Mouse (Mus musculus): Measurements from ENCODE around the gene Ppp1r13b. TPM values are rescaled to one million over a fixed set of nuclear protein-coding genes. Genes with fewer than 3 reads are reported as not detected.

Gene Ppp1r13b
- polyA plus RNA-seq, 1 experiment from 2014 or later: 19.7 TPM

Other genes with a start within 250 kb of the Ppp1r13b start
- 1,952 and 2,005 TPM in 2 replicates for gene Ckb, start 235.8 kb downstream of the Ppp1r13b start, polyA plus RNA-seq (2015; fragmentation: Nextera tagmentation; extraction: Ambion mirVana)
- gene Trmt61a, start 230.0 kb downstream of the Ppp1r13b start, polyA plus RNA-seq (2015; fragmentation: Nextera tagmentation; extraction: Ambion mirVana): 9.0 and 9.4 TPM in 2 replicates
- gene Bag5, start 194.9 kb downstream of the Ppp1r13b start, polyA plus RNA-seq (2015; fragmentation: Nextera tagmentation; extraction: Ambion mirVana): 63.9 and 68.2 TPM in 2 replicates
- 59.5 and 59.6 TPM in 2 replicates for gene Apopt1, start 194.8 kb downstream of the Ppp1r13b start, polyA plus RNA-seq (2015; fragmentation: Nextera tagmentation; extraction: Ambion mirVana)
- 545 and 546 TPM in 2 replicates for gene Klc1, start 149.3 kb downstream of the Ppp1r13b start, polyA plus RNA-seq (2015; fragmentation: Nextera tagmentation; extraction: Ambion mirVana)
- 3.9 and 4.4 TPM in 2 replicates for gene Xrcc3, start 94.2 kb downstream of the Ppp1r13b start, polyA plus RNA-seq (2015; fragmentation: Nextera tagmentation; extraction: Ambion mirVana)
- gene Zfyve21, start 93.9 kb downstream of the Ppp1r13b start, polyA plus RNA-seq (2015; fragmentation: Nextera tagmentation; extraction: Ambion mirVana): 34.7 and 36.6 TPM in 2 replicates
- gene Atp5mpl, start 58.9 kb upstream of the Ppp1r13b start, polyA plus RNA-seq (2015; fragmentation: Nextera tagmentation; extraction: Ambion mirVana): 697 and 714 TPM in 2 replicates
- 0.23 and 0.58 TPM in 2 replicates for gene Tdrd9, start 63.4 kb upstream of the Ppp1r13b start, polyA plus RNA-seq (2015; fragmentation: Nextera tagmentation; extraction: Ambion mirVana)
- gene Rd3l, start 73.2 kb upstream of the Ppp1r13b start, polyA plus RNA-seq (2015; fragmentation: Nextera tagmentation; extraction: Ambion mirVana): not detected in 2 replicates
- 0.52 and 0.90 TPM in 2 replicates for gene Aspg, start 198.6 kb upstream of the Ppp1r13b start, polyA plus RNA-seq (2015; fragmentation: Nextera tagmentation; extraction: Ambion mirVana)
- gene Kif26a, start 238.1 kb upstream of the Ppp1r13b start, polyA plus RNA-seq (2015; fragmentation: Nextera tagmentation; extraction: Ambion mirVana): 7.0 and 11.4 TPM in 2 replicates

All from midbrain, embryonic 13.5 days (tissue).